Mouse (Mus musculus): Measurements from ENCODE around the gene Chmp4b. TPM values are rescaled to one million over a fixed set of nuclear protein-coding genes. Genes with fewer than 3 reads are reported as not detected.

Gene Chmp4b
- polyA plus RNA-seq, 1 experiment from 2014 or later: 22.1 TPM

- H3K27me3 ChIP-seq (ENCODE audit: control insufficient read depth, insufficient read depth, low read depth, low read length): no peaks in the 10 kb centered on the region
- H3K9ac ChIP-seq (ENCODE audit: low read depth, low read length): peak overlapping the region; percentile 50
- WGBS: 4% methylated on average over 17 of the region's 17 CpGs
- H3K36me3 ChIP-seq (ENCODE audit: control insufficient read depth, insufficient read depth, low read length): 0 out of 2 replicates have a peak, but pooled peaks cover 2% of the 10 kb centered on the region
- H3K4me2 ChIP-seq (ENCODE audit: low read length): peak overlapping the region; percentile 51
- no peaks in the 10 kb centered on the region for H3K9me3 ChIP-seq (replicated peaks; ENCODE audit: control insufficient read depth, low read length, poor library complexity, severe bottlenecking)
- H3K4me1 ChIP-seq (ENCODE audit: control insufficient read depth, insufficient read depth, low read length): no peaks in the 10 kb centered on the region
- ATAC-seq: peak; percentile 70
- no peak overlapping the region for H3K4me3 ChIP-seq (ENCODE audit: low read depth, low read length)
- H3K27ac ChIP-seq (ENCODE audit: low read length): no peak overlapping the region
Measured at GRCm38 (mm10) chr2:154702637-154703315, 51.3 kb downstream of the Chmp4b start.

DNA sequence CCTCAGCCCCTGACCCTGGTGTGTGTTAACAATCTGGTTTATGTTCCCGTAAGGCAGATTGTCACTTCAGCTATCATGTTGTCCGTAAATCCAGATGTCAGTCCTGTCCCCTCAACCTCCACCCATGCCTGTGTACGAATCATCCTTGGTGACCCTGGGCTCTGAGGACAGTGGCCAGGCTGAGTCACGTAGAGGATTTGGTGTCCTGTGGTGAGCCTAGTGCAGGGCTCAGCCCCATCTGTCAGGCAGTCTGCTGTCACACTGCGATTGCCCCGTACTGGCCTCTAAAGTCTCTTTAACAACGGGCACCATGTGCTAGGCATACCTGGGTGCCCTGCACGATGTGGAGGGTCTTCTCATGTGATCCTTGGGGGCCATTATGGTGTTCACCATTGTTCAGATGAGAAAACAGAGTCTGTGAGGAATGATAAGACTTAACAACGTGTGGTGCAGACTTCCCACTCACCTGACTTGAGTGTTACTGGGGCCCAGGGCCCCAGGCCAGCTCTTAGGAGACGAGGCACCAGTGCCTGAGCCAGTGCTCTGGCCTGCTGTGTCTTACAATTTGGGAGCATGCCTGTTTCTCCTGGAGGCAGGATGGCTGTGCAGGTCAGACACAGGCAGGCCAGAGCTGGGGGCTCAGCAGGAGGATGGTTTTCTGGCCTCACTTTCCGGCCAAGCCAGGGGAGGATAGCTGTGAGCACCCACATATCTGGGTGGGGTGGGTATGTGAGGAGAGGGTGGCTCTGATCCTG, 55.2 kb downstream of the Chmp4b start:
- Histone ChIP-seq H3K36me3 (ENCODE audit: control insufficient read depth, insufficient read depth, low read length) (no peaks in the 10 kb centered on the region), H3K27ac (ENCODE audit: low read length) (no peak overlapping the region), H3K4me3 (ENCODE audit: low read depth, low read length) (no peak overlapping the region), H3K4me1 (ENCODE audit: control insufficient read depth, insufficient read depth, low read length) (peaks cover under 1% of the 10 kb centered on the region; the same call in 1 of the 2 replicates), H3K4me2 (ENCODE audit: low read length) (no peak overlapping the region), H3K9ac (ENCODE audit: low read depth, low read length) (no peak overlapping the region), H3K27me3 (ENCODE audit: control insufficient read depth, insufficient read depth, low read depth, low read length) (no peaks in the 10 kb centered on the region), H3K9me3 (replicated peaks; ENCODE audit: control insufficient read depth, low read length, poor library complexity, severe bottlenecking) (no peaks in the 10 kb centered on the region)
- 71% methylated on average over 11 of the region's 11 CpGs for WGBS
- ATAC-seq: no peak

DNA sequence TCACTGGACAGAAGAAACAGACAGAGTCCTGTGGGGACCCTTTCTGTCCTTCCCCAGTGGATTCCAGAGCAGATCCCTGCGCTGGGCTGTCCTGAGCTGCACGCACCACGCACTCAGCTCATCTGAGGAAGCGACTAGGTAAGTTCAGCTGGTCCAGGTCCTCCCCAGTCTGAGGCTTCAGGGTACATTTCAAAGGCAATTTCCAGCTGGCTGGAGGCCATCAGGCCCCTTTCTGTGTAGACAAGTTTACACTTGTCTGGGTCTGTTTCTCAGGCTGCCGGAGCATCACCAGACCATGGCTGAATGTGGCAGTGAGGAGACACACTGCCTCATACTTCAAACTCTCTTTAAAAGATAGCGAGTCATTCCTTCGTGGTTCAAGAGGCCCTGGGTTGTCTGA, 55.8 kb downstream of the Chmp4b start:
- Histone ChIP-seq H3K9ac (ENCODE audit: low read depth, low read length) (no peak overlapping the region), H3K36me3 (ENCODE audit: control insufficient read depth, insufficient read depth, low read length) (no peaks in the 10 kb centered on the region), H3K27ac (ENCODE audit: low read length) (no peak overlapping the region), H3K27me3 (ENCODE audit: control insufficient read depth, insufficient read depth, low read depth, low read length) (no peaks in the 10 kb centered on the region), H3K4me1 (ENCODE audit: control insufficient read depth, insufficient read depth, low read length) (peaks cover 2% of the 10 kb centered on the region; the same call in 1 of the 2 replicates), H3K9me3 (replicated peaks; ENCODE audit: control insufficient read depth, low read length, poor library complexity, severe bottlenecking) (no peaks in the 10 kb centered on the region), H3K4me2 (ENCODE audit: low read length) (no peak overlapping the region), H3K4me3 (ENCODE audit: low read depth, low read length) (no peak overlapping the region)
- 86% methylated on average over 7 of the region's 7 CpGs for WGBS
- no peak for ATAC-seq

DNA sequence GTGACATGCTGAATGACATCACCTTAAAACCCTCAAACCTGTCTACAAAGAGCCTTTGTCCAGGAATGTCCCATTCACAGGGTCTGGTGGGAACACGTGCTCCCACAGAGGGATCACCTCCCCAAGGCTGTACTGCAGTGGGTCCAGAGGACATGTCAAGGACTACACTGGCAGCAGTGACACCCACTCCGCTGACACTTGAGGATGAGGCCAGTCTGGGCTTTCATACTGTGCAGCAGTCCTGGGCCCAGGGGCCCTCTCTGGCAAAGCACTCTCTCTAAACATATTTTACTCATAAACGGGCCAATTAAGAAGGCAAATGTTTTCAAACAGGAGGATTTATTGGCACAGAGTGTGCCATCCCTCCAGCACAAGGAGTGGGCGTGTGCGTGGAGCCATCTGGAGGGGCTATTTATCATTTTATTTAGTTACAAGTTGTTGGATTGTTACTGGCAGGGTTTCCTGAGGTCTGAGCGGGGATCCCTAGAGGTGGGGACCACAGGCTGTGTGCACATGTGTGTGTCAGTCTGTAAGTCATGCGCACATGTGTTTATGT, 56.4 kb downstream of the Chmp4b start:
- Histone ChIP-seq H3K4me3 (ENCODE audit: low read depth, low read length) (no peak overlapping the region), H3K9ac (ENCODE audit: low read depth, low read length) (no peak overlapping the region), H3K27ac (ENCODE audit: low read length) (no peak overlapping the region), H3K36me3 (ENCODE audit: control insufficient read depth, insufficient read depth, low read length) (no peaks in the 10 kb centered on the region), H3K4me1 (ENCODE audit: control insufficient read depth, insufficient read depth, low read length) (peaks cover 2% of the 10 kb centered on the region; the same call in 1 of the 2 replicates), H3K9me3 (replicated peaks; ENCODE audit: control insufficient read depth, low read length, poor library complexity, severe bottlenecking) (no peaks in the 10 kb centered on the region), H3K4me2 (ENCODE audit: low read length) (no peak overlapping the region), H3K27me3 (ENCODE audit: control insufficient read depth, insufficient read depth, low read depth, low read length) (no peaks in the 10 kb centered on the region)
- ATAC-seq: no peak
- WGBS: 82% methylated on average over 7 of the region's 7 CpGs

GRCm38 (mm10) chr2:154711701-154712100, 60.2 kb downstream of the Chmp4b start:
- WGBS: 40% methylated on average over 3 of the region's 3 CpGs

GRCm38 (mm10) chr2:154712271-154712677, 60.8 kb downstream of the Chmp4b start:
- 44% methylated on average over 5 of the region's 5 CpGs for WGBS

More at GRCm38 (mm10) chr2:154711701-154712100, 60.2 kb downstream of the Chmp4b start:
- H3K9ac ChIP-seq (ENCODE audit: low read depth, low read length): no peak overlapping the region
- H3K27ac ChIP-seq (ENCODE audit: low read length): no peak overlapping the region
- H3K4me1 ChIP-seq (ENCODE audit: control insufficient read depth, insufficient read depth, low read length): peaks cover 2% of the 10 kb centered on the region; the same call in 1 of the 2 replicates
- H3K36me3 ChIP-seq (ENCODE audit: control insufficient read depth, insufficient read depth, low read length): no peaks in the 10 kb centered on the region
- no peak for ATAC-seq
- no peaks in the 10 kb centered on the region for H3K27me3 ChIP-seq (ENCODE audit: control insufficient read depth, insufficient read depth, low read depth, low read length)
- no peaks in the 10 kb centered on the region for H3K9me3 ChIP-seq (replicated peaks; ENCODE audit: control insufficient read depth, low read length, poor library complexity, severe bottlenecking)
- H3K4me3 ChIP-seq (ENCODE audit: low read depth, low read length): no peak overlapping the region
- no peak overlapping the region for H3K4me2 ChIP-seq (ENCODE audit: low read length)

GRCm38 (mm10) chr2:154713083-154713482, 61.6 kb downstream of the Chmp4b start:
- H3K9me3 ChIP-seq (replicated peaks; ENCODE audit: control insufficient read depth, low read length, poor library complexity, severe bottlenecking): no peaks in the 10 kb centered on the region
- H3K4me2 ChIP-seq (ENCODE audit: low read length): no peak overlapping the region
- WGBS: 61% methylated on average over 6 of the region's 6 CpGs
- no peak overlapping the region for H3K9ac ChIP-seq (ENCODE audit: low read depth, low read length)
- H3K4me1 ChIP-seq (ENCODE audit: control insufficient read depth, insufficient read depth, low read length): peaks cover 2% of the 10 kb centered on the region; the same call in 1 of the 2 replicates
- no peak for ATAC-seq
- H3K36me3 ChIP-seq (ENCODE audit: control insufficient read depth, insufficient read depth, low read length): no peaks in the 10 kb centered on the region
- no peak overlapping the region for H3K27ac ChIP-seq (ENCODE audit: low read length)
- no peak overlapping the region for H3K4me3 ChIP-seq (ENCODE audit: low read depth, low read length)
- no peaks in the 10 kb centered on the region for H3K27me3 ChIP-seq (ENCODE audit: control insufficient read depth, insufficient read depth, low read depth, low read length)

More at GRCm38 (mm10) chr2:154712271-154712677, 60.8 kb downstream of the Chmp4b start:
- peaks cover 2% of the 10 kb centered on the region; the same call in 1 of the 2 replicates for H3K4me1 ChIP-seq (ENCODE audit: control insufficient read depth, insufficient read depth, low read length)
- no peak overlapping the region for H3K4me3 ChIP-seq (ENCODE audit: low read depth, low read length)
- H3K27me3 ChIP-seq (ENCODE audit: control insufficient read depth, insufficient read depth, low read depth, low read length): no peaks in the 10 kb centered on the region
- no peaks in the 10 kb centered on the region for H3K36me3 ChIP-seq (ENCODE audit: control insufficient read depth, insufficient read depth, low read length)
- no peak for ATAC-seq
- H3K9ac ChIP-seq (ENCODE audit: low read depth, low read length): no peak overlapping the region
- no peak overlapping the region for H3K4me2 ChIP-seq (ENCODE audit: low read length)
- no peaks in the 10 kb centered on the region for H3K9me3 ChIP-seq (replicated peaks; ENCODE audit: control insufficient read depth, low read length, poor library complexity, severe bottlenecking)
- H3K27ac ChIP-seq (ENCODE audit: low read length): no peak overlapping the region

GRCm38 (mm10) chr2:154713964-154714363, 62.5 kb downstream of the Chmp4b start:
- Histone ChIP-seq H3K4me1 (ENCODE audit: control insufficient read depth, insufficient read depth, low read length) (peaks cover 2% of the 10 kb centered on the region; the same call in 1 of the 2 replicates), H3K27me3 (ENCODE audit: control insufficient read depth, insufficient read depth, low read depth, low read length) (no peaks in the 10 kb centered on the region), H3K9me3 (replicated peaks; ENCODE audit: control insufficient read depth, low read length, poor library complexity, severe bottlenecking) (no peaks in the 10 kb centered on the region), H3K36me3 (ENCODE audit: control insufficient read depth, insufficient read depth, low read length) (no peaks in the 10 kb centered on the region), H3K9ac (ENCODE audit: low read depth, low read length) (no peak overlapping the region), H3K27ac (ENCODE audit: low read length) (no peak overlapping the region), H3K4me3 (ENCODE audit: low read depth, low read length) (no peak overlapping the region), H3K4me2 (ENCODE audit: low read length) (no peak overlapping the region)
- ATAC-seq: no peak
- WGBS: 56% methylated on average over 3 of the region's 3 CpGs

- no peak for ATAC-seq
- Histone ChIP-seq H3K36me3 (ENCODE audit: control insufficient read depth, insufficient read depth, low read length) (no peaks in the 10 kb centered on the region), H3K4me1 (ENCODE audit: control insufficient read depth, insufficient read depth, low read length) (peaks cover 2% of the 10 kb centered on the region; the same call in 1 of the 2 replicates), H3K9ac (ENCODE audit: low read depth, low read length) (no peak overlapping the region), H3K4me3 (ENCODE audit: low read depth, low read length) (no peak overlapping the region), H3K27ac (ENCODE audit: low read length) (no peak overlapping the region), H3K9me3 (replicated peaks; ENCODE audit: control insufficient read depth, low read length, poor library complexity, severe bottlenecking) (no peaks in the 10 kb centered on the region), H3K27me3 (ENCODE audit: control insufficient read depth, insufficient read depth, low read depth, low read length) (no peaks in the 10 kb centered on the region), H3K4me2 (ENCODE audit: low read length) (no peak overlapping the region)
- WGBS: 90% methylated on average over 4 of the region's 4 CpGs
Measured at GRCm38 (mm10) chr2:154716586-154716985, 65.1 kb downstream of the Chmp4b start.

Measured in midbrain, embryonic 16.5 days (tissue).